Mouse (Mus musculus) midbrain, embryonic 10.5 days (tissue): ENCODE measurements around the gene Zdhhc19. TPM values are rescaled to one million over a fixed set of nuclear protein-coding genes. Genes with fewer than 3 reads are reported as not detected.

Experiments
- DNase-seq: peaks from one replicate; pipeline ENCODE4 v3.0.0-alpha.2; 2017; ENCODE audit warnings: low spot score
- H3K27ac ChIP-seq: fragments of 300-500 bp; sonication (generic); replicated peaks from 2 replicates; pipeline ENCODE4 v1.5.1; 2016; ENCODE audit warnings: mild to moderate bottlenecking
- H3K27me3 ChIP-seq: fragments of 300-500 bp; sonication (generic); 2 replicates; pipeline ENCODE4 v1.6.1; 2016; ENCODE audit warnings: low read depth, mild to moderate bottlenecking; ENCODE audit not compliant: poor library complexity, severe bottlenecking
- H3K36me3 ChIP-seq: fragments of 300-500 bp; sonication (generic); 2 replicates; pipeline ENCODE4 v1.6.1; 2016; ENCODE audit warnings: mild to moderate bottlenecking, moderate library complexity
- H3K4me1 ChIP-seq: fragments of 300-500 bp; sonication (generic); 2 replicates; pipeline ENCODE4 v1.6.1; 2016
- H3K4me3 ChIP-seq: fragments of 300-500 bp; sonication (generic); 2 replicates; pipeline ENCODE4 v1.5.1; 2016; ENCODE audit warnings: mild to moderate bottlenecking, moderate library complexity
- H3K9me3 ChIP-seq: fragments of 300-500 bp; sonication (generic); replicated peaks from 2 replicates; pipeline ENCODE4 v1.6.1; 2016; ENCODE audit warnings: mild to moderate bottlenecking
- WGBS: fragments of 180-500 bp; shearing (Covaris S2); methylation state at CpG from one replicate; pipeline ENCODE4 v1.1.7; 2016; 5-methylcytosine and 5-hydroxymethylcytosine counted together
- polyA plus RNA-seq: library from polyadenylated mRNA; unstranded; fragments of >200 nt; fragmentation: Nextera tagmentation; extraction: Ambion mirVana; gene quantifications from 2 replicates; pipeline ENCODE4 v1.2.1, GENCODE M21; 2016

Zdhhc19 gene
- polyA plus RNA-seq, 1 experiment from 2014 or later, result not detected

GRCm38 (mm10) chr16:32511338-32511734 is 15.3 kb downstream of the Zdhhc19 start:
- H3K4me3 ChIP-seq, result no peak overlapping the region
- 73% methylated on average over 3 of the region's 3 CpGs for WGBS
- no peaks in the 10 kb centered on the region for H3K36me3 ChIP-seq
- H3K27me3 ChIP-seq, result no peaks in the 10 kb centered on the region
- no peaks in the 10 kb centered on the region for H3K9me3 ChIP-seq
- H3K27ac ChIP-seq, result peak overlapping the region; percentile 71
- H3K4me1 ChIP-seq, result peaks cover 55% of the 10 kb centered on the region
- no peak for DNase-seq

- Histone ChIP-seq H3K4me1 (peaks cover 58% of the 10 kb centered on the region), H3K27me3 (no peaks in the 10 kb centered on the region), H3K9me3 (no peaks in the 10 kb centered on the region), H3K27ac (peak overlapping the region; percentile 71), H3K36me3 (no peaks in the 10 kb centered on the region), H3K4me3 (no peak overlapping the region)
- 91% methylated on average over 8 of the region's 8 CpGs for WGBS
- no peak for DNase-seq
Measured at GRCm38 (mm10) chr16:32511827-32512490, 15.9 kb downstream of the Zdhhc19 start.

GRCm38 (mm10) chr16:32512921-32513320 is 16.9 kb downstream of the Zdhhc19 start:
- DNase-seq, result no peak
- Histone ChIP-seq H3K4me1 (peaks cover 63% of the 10 kb centered on the region), H3K4me3 (no peak overlapping the region), H3K27me3 (no peaks in the 10 kb centered on the region), H3K27ac (peak overlapping the region; percentile 71), H3K36me3 (no peaks in the 10 kb centered on the region), H3K9me3 (no peaks in the 10 kb centered on the region)
- WGBS, result 81% methylated on average over 3 of the region's 3 CpGs

- Histone ChIP-seq H3K4me1 (peaks cover 63% of the 10 kb centered on the region), H3K36me3 (no peaks in the 10 kb centered on the region), H3K27ac (peak overlapping the region; percentile 71), H3K9me3 (no peaks in the 10 kb centered on the region), H3K27me3 (no peaks in the 10 kb centered on the region), H3K4me3 (no peak overlapping the region)
- WGBS, result 88% methylated on average over 6 of the region's 6 CpGs
- no peak for DNase-seq
Measured at GRCm38 (mm10) chr16:32513401-32513800, 17.3 kb downstream of the Zdhhc19 start.

GRCm38 (mm10) chr16:32513948-32514347 is 17.9 kb downstream of the Zdhhc19 start:
- no peaks in the 10 kb centered on the region for H3K36me3 ChIP-seq
- peaks cover 58% of the 10 kb centered on the region for H3K4me1 ChIP-seq
- 92% methylated on average over 6 of the region's 6 CpGs for WGBS
- H3K4me3 ChIP-seq, result no peak overlapping the region
- DNase-seq, result no peak
- H3K27ac ChIP-seq, result peak overlapping the region; percentile 71
- H3K27me3 ChIP-seq, result no peaks in the 10 kb centered on the region
- no peaks in the 10 kb centered on the region for H3K9me3 ChIP-seq

GRCm38 (mm10) chr16:32516006-32516962 is 20.2 kb downstream of the Zdhhc19 start:
- 9% methylated on average over 21 of the region's 21 CpGs for WGBS
- H3K4me3 ChIP-seq, result peak overlapping the region; percentile 37
- peak overlapping the region; percentile 93 for H3K27ac ChIP-seq
- peaks cover 49% of the 10 kb centered on the region for H3K4me1 ChIP-seq
- DNase-seq, result peak; percentile 86
- H3K36me3 ChIP-seq, result no peaks in the 10 kb centered on the region
- no peaks in the 10 kb centered on the region for H3K27me3 ChIP-seq
- H3K9me3 ChIP-seq, result no peaks in the 10 kb centered on the region

- Histone ChIP-seq H3K27ac (no peak overlapping the region; the same call in 1 of the 2 replicates), H3K4me1 (peaks cover 45% of the 10 kb centered on the region), H3K27me3 (no peaks in the 10 kb centered on the region), H3K4me3 (no peak overlapping the region), H3K9me3 (no peaks in the 10 kb centered on the region), H3K36me3 (no peaks in the 10 kb centered on the region)
- 86% methylated on average over 12 of the region's 12 CpGs for WGBS
- DNase-seq, result no peak
Measured at GRCm38 (mm10) chr16:32517785-32518481, 21.9 kb downstream of the Zdhhc19 start.

GRCm38 (mm10) chr16:32519656-32520371 is 23.7 kb downstream of the Zdhhc19 start:
- WGBS, result 85% methylated on average over 15 of the region's 15 CpGs
- Histone ChIP-seq H3K4me3 (no peak overlapping the region), H3K36me3 (no peaks in the 10 kb centered on the region), H3K9me3 (no peaks in the 10 kb centered on the region), H3K27ac (peak overlapping the region; percentile 72), H3K4me1 (peaks cover 49% of the 10 kb centered on the region), H3K27me3 (no peaks in the 10 kb centered on the region)
- DNase-seq, result no peak

GRCm38 (mm10) chr16:32520372-32520748 is 24.3 kb downstream of the Zdhhc19 start:
- Histone ChIP-seq H3K36me3 (no peaks in the 10 kb centered on the region), H3K9me3 (no peaks in the 10 kb centered on the region), H3K27ac (peak overlapping the region; percentile 72), H3K4me3 (no peak overlapping the region), H3K4me1 (peaks cover 43% of the 10 kb centered on the region), H3K27me3 (no peaks in the 10 kb centered on the region)
- no peak for DNase-seq
- 61% methylated on average over 9 of the region's 9 CpGs for WGBS

- Histone ChIP-seq H3K36me3 (no peaks in the 10 kb centered on the region), H3K27ac (no peak overlapping the region), H3K4me3 (no peak overlapping the region), H3K27me3 (no peaks in the 10 kb centered on the region), H3K4me1 (peaks cover 23% of the 10 kb centered on the region), H3K9me3 (no peaks in the 10 kb centered on the region)
- no peak for DNase-seq
- 88% methylated on average over 6 of the region's 6 CpGs for WGBS
Measured at GRCm38 (mm10) chr16:32522578-32523194, 26.6 kb downstream of the Zdhhc19 start.

- Histone ChIP-seq H3K4me1 (peaks cover 23% of the 10 kb centered on the region), H3K4me3 (no peak overlapping the region), H3K27me3 (no peaks in the 10 kb centered on the region), H3K9me3 (no peaks in the 10 kb centered on the region), H3K36me3 (no peaks in the 10 kb centered on the region), H3K27ac (peak overlapping the region; percentile 73)
- WGBS, result 69% methylated on average over 8 of the region's 8 CpGs
- no peak for DNase-seq
Measured at GRCm38 (mm10) chr16:32523462-32524243, 27.6 kb downstream of the Zdhhc19 start.
